Mouse (Mus musculus): ENCODE results near the gene Zfp658.

DNA sequence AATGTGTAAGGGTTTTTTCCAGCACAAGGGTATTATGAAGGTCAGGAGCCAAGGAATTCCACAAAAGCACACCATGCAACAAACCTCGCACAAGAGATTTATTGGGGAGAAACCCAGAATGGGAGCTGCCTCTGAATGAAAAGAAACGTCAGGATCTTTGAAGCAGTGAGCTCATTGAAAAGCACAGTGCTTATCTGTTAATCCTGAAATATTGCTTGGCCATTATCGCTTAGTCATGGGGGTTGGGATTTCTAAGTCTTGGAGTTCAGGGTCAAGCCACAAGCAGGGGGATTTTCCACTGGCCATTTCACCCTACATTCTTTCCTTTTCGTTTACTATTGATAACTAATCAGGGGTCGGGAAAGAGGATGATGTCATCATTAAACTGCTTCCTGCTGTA is 39.8 kb downstream of the Zfp658 start:
- TF ChIP-seq CTCF (IDR thresholded peaks at IDR 0.05; ENCODE audit: borderline replicate concordance, insufficient read depth, low read depth, low read length) (no peak), POLR2A (IDR thresholded peaks at IDR 0.05; ENCODE audit: borderline replicate concordance, insufficient read depth, low read length) (no peak)

Measured in cerebellum, adult 2 months (tissue).